Mouse (Mus musculus) ES-E14 (cell line): ENCODE data around the gene Rasgrf2.

Experiments used
- CHD2 ChIP-seq: IDR thresholded peaks from 2 replicates; pipeline ENCODE4 v1.6.1; 2014; ENCODE audit warnings: mild to moderate bottlenecking, low read depth, low read length, inconsistent platforms
- MAFK ChIP-seq: IDR thresholded peaks from 2 replicates; pipeline ENCODE4 v1.6.1; 2014; ENCODE audit warnings: mild to moderate bottlenecking, low read depth, low read length, inconsistent platforms; ENCODE audit not compliant: insufficient read depth
- ZNF384 ChIP-seq: IDR thresholded peaks from 2 replicates; pipeline ENCODE4 v1.6.1; 2012; ENCODE audit warnings: low read depth, low read length, inconsistent platforms

DNA sequence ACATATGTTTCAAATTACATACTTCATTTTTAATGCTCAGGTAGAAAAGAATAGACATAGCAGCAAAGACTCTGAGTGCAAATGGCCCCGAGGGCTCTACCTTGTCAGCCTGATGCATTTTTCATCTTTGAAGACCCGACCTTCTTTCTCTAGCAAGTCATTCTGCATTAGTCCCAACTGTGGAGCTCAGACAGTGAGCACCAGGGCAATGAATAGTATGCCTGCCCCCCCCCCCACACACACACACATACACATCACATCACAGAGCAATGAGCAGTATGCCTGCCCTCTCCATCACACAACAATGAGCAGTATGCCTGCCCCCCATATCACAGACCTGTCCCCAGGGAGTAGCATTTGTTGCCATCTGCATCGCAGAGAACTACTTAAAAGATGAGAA is 80.2 kb downstream of the Rasgrf2 start:
- TF ChIP-seq MAFK, result no peak
- TF ChIP-seq CHD2, result no peak
- no peak for TF ChIP-seq ZNF384
